Mouse (Mus musculus): ENCODE results near the gene Acadl.
A peak's percentile ranks its signal among the peaks of the same experiment; 100 is the strongest.

Acadl gene

DNA sequence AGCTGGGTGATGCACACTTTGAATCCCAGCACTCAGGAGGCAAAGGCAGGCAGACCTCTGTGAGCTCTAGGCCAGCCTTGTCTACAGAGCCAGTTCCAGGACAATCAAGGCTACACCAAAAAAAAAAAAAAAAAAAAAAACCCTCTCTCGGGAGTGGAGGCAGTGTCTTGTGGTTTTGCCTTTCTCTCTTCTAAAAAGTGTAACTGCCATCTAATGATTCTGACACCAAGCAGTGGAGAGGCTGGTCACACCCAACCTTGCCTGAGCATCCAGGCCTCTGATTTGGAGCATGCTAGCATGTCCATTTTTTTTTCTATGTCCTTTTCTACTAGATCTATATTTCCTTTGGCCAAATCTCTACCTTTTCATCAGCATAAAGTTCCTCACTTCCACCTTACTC lies 23.9 kb downstream of the Acadl start:
- DNase-seq (ENCODE audit: low read depth, low spot score): no peak

- DNase-seq (ENCODE audit: low read depth, low spot score): peak; percentile 71
These were observed 24.7 kb downstream of the Acadl start for GRCm38 (mm10) chr1:66838184-66839042.

DNA sequence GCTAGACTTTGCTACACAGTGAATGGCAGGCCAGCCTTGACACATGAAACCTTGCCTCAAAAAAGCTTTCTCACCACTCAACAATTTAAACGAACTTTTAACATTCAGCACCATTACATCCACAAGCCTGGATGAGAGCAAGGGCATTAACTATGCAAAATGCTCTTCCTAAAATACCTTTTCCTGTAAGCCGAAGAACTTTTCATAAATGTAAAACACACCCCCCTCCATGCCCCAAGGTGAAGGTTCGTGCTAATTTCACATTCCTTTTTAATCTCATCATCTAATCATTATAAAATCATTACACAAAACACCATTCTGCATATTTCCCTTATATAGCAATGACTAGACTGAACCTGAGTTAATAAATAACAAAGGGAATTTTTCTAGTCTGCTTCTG lies 25.9 kb downstream of the Acadl start:
- no peak for DNase-seq (ENCODE audit: low read depth, low spot score)

GRCm38 (mm10) chr1:66832636-66833165 lies 30.4 kb downstream of the Acadl start:
- no peak for DNase-seq (ENCODE audit: low read depth, low spot score)

DNA sequence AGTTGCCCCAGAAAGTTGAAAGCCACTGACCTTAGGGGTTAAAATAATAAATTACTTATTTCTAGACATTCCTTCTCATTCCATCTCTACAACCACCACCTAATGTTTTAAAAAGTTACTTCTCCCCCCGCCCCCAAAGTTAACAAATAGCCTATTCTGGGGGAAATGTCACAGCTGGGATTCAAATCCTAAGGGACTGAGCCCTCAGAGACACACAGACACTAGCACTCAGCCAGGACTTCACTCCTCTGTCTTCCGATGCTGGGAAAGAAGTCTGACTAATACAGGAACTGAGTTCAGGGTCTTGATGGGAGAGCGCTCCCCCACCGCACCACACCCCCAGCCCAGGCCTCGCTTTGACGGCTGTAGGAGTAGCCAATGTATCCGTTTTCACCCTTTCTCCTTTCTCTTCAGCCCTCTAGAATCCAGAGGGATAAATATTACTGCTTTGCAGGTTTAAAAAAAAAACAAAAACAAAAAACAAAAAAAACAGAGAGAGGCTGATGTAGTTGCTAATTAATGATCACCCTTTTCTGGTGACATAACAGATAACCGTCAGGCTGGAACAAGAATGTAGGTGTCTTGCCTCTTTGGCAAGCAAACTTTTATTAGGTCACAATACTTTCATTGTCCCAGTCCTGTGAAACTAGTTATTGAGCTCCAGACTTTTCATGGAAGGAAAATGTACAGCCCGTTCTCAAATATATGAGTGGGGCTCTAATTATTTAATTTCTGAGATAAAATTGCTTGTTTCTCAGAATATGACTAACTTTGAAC lies 31.1 kb downstream of the Acadl start:
- no peak for DNase-seq (ENCODE audit: low read depth, low spot score)

- no peak for DNase-seq (ENCODE audit: low read depth, low spot score)
These were observed 33.5 kb downstream of the Acadl start for GRCm38 (mm10) chr1:66829400-66830080.

GRCm38 (mm10) chr1:66821966-66822365 lies 41.1 kb downstream of the Acadl start:
- DNase-seq (ENCODE audit: low read depth, low spot score): no peak

DNA sequence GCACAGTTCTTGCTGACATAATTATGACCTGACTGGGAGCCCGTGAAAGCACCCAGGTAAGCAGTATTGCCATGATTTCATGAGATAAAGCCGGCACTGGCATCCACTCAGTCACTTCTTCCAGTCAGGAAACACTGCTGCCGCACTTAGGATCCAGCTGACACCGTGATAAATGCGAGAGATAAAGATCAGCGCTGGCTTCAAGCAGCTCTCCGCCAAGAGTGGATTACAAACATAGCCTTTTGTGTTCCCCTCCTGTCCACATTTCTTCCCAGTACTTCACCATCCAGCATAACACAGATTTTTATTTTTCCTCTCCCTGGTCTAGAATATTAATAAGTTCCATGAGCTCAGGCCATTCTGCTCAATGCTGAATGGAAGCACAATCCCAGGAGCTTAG lies 42.8 kb downstream of the Acadl start:
- no peak for DNase-seq (ENCODE audit: low read depth, low spot score)

GRCm38 (mm10) chr1:66817865-66818315 lies 45.2 kb downstream of the Acadl start:
- DNase-seq (ENCODE audit: low read depth, low spot score): peak; percentile 90

GRCm38 (mm10) chr1:66817453-66817839 lies 45.6 kb downstream of the Acadl start, which contains the start of gene Kansl1l:
Gene Kansl1l, minus strand, starts transcription at chr1:66817562.
- DNase-seq (ENCODE audit: low read depth, low spot score): peak; percentile 93

DNA sequence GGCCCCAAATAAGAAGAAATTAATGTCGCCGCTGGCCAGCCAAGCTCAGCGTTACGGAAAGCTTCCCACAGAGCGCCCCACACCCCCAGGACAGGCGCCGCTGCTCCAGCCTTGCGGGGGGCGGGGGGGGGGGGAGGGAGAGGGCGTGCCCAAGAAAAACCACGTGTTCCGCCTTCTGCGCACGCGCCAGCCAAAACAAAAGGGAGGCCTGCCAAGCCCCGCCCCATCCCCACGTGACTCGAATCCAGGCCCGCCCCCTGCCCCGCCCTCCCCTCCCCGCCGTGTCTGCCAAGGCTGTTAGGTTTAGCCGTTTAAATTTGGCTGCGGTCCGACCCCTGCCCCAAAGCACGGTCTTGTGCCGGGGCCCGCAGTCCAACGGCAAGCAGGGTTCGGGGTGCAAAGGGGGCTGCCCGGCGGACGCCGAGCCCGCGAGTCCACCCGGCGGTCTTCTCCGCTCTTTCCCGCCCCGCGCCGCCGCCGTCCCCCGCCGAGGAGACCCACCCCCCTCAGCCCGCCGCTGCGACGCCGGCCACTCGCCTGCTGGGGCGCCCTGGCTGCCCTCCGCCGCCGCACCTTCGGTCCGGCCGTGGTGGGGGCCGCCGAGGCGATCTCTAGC lies 46.1 kb downstream of the Acadl start:
- peak; percentile 92 for DNase-seq (ENCODE audit: low read depth, low spot score)

DNA sequence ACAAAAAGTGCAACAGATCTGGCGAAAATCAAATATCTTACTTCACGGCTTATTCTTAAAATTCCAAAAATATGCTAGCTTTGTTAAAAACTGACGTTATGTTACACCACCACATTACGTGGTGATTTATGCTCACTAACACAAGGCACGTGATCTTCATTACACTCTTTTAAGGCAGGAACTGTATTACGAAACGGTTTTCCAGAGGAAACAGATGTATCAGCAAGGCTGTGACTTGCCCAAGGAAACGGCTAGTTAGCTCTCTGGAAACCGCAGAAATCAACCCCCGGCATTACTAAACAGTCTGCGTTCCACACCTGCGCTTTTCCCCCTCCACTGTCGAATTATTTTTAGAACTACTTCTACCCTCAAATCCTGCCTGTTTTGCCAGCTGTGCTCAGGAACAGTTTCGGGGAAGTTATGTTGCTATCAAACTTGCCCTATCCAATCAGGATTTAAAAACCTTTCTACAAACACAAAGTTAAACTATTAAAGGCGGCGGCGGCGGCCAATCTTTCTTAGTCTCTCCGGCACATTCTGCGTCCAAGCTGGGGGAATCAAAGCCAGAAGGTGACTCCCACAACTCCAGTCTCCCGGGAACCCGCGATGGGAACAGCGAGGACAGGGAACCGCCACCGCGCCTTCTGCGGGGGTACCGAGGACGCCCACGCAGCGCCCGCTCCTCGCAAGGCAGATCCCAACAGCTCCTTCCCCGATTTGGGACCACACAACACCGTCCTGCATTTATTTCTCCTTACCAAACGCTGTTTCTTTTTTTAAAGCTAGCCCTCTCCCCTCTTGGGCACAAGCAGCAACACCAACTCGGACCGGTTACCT lies 46.9 kb downstream of the Acadl start:
- DNase-seq (ENCODE audit: low read depth, low spot score): peak; percentile 77

- DNase-seq (ENCODE audit: low read depth, low spot score): no peak
These were observed 48.3 kb downstream of the Acadl start for GRCm38 (mm10) chr1:66814756-66815155.

DNA sequence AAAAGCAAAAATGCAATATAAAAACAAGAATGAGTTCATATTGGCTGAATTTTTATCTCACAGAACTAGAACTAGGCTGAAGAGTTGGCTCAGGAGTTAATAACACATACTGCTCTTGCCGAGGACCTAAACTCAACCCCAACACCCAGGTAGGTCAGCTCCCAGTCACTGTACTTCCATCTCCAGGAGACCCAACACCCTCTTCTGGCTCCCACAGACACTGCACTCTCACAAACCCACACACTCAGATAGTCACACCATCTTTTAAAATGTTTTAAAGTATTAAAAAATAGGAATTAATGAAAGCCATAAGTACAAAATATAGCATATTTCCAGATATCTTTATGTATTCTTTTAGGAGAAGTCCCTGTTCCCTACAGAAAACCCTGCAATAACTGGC lies 49.9 kb downstream of the Acadl start:
- peak; percentile 18 for DNase-seq (ENCODE audit: low read depth, low spot score)

GRCm38 (mm10) chr1:66806821-66807220 lies 56.3 kb downstream of the Acadl start:
- no peak for DNase-seq (ENCODE audit: low read depth, low spot score)

GRCm38 (mm10) chr1:66805408-66805807 lies 57.7 kb downstream of the Acadl start:
- DNase-seq (ENCODE audit: low read depth, low spot score): no peak

DNA sequence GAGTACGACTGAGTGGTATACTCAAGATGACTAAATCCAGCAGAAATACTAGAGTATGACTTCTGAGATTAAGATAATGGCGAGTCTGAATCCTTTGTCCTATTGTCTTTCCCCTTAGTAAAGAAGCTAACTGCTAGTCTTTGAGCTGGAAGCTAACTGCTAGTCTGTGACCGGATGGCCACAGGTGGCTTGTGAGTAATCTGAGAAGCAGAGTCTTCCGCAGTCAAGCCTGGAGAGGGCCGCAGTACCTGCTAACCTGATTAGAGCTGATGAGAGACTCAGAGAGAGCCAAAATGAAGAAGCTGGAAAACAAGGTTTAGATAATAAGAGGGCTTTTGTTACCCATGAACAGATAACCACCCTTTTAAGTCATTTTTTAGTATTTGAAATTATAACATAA lies 58.4 kb downstream of the Acadl start:
- no peak for DNase-seq (ENCODE audit: low read depth, low spot score)

DNA sequence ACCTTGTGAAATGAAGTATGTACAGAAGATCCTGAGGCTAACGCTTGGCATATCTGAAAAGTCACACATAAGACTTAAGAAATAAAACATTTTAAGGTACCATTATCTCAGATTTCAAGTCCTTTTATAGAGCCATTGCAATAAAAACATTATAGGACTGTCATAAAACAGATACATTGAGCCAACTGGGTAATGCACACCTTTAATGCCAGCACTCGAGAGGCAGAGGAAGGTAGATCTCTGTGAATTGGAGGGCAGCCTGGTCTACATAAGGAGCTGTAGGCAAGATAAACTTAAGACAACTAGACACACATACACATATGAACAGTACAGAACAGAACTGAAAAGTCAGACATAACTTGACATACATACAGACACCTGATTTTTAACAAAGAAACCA lies 65.1 kb downstream of the Acadl start:
- DNase-seq (ENCODE audit: low read depth, low spot score): no peak

DNA sequence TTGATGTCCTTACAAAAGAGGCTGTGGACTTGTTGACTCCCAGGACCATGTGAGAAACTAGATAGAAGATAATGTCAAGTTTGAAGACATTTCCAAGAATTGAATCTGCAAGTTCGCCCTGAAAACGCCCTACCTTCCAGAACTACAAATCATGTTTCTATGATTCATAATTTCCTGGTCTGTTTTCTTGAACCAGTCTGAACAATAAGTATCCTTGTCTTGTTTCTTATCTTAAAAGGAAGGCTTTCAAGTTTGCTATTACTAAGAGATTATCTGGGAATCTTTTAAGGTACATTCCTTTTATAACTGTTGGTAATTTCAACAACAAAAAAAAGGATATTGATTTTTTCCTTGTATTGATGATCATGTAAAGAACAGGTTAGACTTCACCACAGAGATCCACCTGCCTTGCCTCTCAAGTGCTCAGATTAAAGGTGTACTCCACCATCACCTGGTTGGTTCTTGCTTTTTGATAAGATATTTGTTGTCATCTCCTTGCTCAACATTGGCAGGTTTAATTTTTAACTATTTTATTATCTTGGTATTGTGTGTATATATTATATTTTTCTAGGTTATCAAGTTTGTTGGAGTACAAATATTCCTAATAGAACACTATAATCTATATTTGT lies 70.1 kb downstream of the Acadl start:
- no peak for DNase-seq (ENCODE audit: low read depth, low spot score)

DNA sequence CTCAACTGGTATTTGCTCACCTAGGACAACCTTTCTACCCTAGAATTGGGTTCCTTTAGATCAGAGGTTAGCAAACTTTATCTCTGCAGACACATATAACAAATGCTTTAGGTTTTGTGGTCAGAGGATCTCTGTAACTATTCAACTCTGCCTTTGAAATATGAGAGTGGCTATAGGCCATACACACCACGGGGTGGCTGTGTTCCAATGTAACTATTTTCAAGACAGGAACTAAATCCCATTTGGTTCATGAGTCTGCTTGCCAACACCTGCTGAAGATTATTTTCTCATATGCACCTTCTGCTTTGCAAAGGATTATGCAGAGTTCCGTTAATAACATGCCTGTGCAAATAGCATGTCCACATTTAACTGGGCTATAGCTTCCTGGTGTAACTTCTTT lies 80.8 kb downstream of the Acadl start:
- DNase-seq (ENCODE audit: low read depth, low spot score): no peak
